Mouse (Mus musculus): Measurements from ENCODE around the gene Dcp1a.
"Not testable (repeated sequence)": the region's sequence is repeated elsewhere in the genome, so short reads cannot be mapped to it uniquely, and the experiment has no call there.

The Dcp1a gene

DNA sequence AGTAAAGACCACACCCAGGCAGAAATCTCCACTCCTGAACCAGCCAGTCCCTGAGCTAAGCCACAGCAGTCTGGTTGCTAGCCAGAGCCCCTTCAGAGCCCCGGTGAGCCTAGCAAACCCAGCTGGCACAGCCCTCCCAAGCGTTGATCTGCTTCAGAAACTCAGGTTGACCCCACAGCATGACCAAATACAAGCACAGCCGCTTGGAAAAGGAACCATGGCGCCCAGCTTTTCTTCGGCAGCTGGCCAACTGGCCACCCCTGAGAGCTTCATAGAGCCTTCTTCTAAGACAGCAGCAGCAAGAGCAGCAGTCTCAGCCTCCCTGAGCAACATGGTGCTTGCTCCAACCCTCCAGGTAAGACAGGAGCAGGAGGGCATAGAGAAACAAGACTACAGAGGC, 40.0 kb downstream of the Dcp1a start:
- DNase-seq (ENCODE audit: low spot score in 2 of 2) = no peak

DNA sequence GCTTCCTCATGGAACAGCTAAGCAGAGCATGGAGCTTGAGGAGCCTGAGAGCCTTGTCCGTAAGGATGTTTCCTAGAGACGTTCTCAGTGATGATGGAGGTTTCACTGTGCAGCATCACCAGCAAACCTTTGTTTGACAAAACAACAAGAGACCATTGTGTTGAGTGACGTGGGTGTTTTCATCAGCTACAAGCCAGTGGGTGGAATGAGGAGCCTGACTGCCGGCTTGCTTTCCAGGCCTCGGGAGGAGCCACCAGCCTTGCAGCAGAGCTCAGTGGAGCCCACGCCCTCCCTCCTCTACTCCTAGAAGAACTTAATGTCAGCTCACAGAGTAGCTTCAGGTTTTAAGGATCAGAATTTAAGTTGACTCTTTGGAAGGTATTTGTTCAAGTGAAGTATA, 44.0 kb downstream of the Dcp1a start:
- no peak for DNase-seq (ENCODE audit: low spot score in 2 of 2)

DNA sequence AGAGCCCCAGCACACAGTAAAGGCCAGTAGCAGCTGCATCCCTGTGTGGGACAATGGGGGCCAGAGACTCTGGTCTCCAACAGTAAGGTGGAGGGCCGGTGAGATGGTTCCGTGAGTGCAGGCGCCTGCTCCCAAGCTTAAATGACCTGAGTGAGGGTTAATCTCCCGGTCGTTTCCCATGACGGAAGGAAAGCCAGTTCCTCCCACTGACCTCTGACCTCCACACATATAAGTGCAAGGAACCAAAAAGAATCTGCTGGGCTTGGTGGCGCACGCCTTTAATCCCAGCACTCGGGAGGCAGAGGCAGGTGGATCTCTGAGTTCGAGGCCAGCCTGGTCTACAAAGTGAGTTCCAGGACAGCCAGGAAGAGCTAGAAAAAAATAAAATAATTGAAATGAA, 49.1 kb downstream of the Dcp1a start:
- no peak for DNase-seq (ENCODE audit: low spot score in 2 of 2)

DNA sequence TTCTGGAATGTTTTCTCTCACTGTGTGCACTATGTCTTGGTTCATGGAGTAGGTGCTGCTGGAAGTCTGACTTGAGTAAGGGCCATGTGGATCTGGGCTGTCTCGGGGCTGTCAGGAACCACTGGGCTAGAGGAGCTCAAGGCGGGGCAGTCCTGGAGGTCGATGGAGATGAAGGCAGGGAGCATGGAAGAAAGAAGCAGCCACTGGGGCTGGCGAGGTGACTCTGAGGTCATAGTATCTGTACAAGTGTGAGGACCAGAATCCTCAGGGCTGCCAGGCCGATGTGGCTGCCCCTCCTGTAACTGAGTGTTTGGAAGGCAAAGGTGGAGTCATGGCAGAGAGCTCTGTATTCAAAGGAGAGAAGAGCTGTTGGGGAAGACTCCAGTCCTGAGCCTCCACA, 49.6 kb downstream of the Dcp1a start:
- DNase-seq (ENCODE audit: low spot score in 2 of 2) = no peak

DNA sequence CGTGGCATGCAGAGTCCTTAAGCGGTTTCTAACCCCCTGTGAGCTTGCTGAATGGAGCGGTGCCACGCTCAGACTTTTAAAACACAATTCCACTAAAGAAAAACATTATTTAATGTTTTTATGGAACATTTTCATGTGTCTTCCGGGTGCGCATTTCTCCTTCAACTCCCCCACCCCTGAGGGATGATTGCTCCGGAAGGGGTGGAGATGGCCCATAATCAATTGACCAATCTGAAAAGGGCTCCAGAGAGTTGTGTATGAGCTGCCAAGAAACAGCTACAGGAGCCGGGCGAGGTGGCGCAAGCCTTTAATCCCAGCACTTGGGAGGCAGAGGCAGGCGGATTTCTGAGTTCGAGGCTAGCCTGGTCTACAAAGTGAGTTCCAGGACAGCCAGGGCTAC, 50.1 kb downstream of the Dcp1a start:
- DNase-seq (ENCODE audit: low spot score in 2 of 2) = no peak

DNA sequence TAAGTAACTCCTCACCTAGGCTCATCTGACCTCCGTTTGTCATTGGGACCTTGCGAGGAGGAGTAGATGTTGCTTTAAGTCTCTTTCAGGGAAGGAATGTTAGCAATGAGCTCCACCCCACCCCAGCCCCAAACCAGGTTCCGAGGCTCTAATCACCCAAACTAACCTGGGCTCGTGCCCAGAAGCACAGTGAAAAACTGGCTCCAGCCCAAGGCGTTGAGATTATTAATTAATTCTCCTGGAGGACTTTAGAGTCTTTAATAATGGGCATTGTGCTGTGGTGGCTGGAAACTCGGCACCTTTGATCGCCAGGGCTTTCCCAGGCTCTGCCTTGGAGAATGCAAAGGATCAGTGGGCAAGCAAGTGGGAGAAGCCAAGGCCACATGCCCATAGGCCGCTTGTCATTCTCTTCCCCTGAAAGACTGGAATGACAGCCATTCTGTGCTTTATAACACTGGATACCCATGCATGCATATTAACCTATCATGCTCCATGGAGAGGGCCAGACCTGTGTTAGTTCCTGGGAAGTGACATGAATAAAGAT, 51.5 kb downstream of the Dcp1a start:
- DNase-seq (ENCODE audit: low spot score in 2 of 2) = no peak

DNA sequence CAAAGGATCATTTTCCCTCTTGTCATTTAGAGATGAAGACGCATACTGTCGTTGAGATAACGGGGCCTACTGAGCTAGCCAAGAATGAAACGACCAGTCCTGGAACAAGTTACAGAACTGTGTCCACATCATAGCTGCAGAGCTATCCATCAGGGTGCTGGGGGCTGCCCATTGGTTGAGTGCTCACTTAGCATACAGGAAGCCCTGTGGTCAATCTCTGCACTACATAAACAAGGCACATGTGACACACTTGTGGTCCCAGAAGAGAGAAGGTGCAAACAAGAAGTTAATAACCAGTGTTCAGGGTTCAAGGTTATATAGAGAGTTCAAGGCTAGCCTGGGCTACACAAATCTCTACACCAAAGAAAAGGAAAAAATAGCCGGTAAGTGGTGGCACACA, 52.1 kb downstream of the Dcp1a start:
- no peak for DNase-seq (ENCODE audit: low spot score in 2 of 2)

DNA sequence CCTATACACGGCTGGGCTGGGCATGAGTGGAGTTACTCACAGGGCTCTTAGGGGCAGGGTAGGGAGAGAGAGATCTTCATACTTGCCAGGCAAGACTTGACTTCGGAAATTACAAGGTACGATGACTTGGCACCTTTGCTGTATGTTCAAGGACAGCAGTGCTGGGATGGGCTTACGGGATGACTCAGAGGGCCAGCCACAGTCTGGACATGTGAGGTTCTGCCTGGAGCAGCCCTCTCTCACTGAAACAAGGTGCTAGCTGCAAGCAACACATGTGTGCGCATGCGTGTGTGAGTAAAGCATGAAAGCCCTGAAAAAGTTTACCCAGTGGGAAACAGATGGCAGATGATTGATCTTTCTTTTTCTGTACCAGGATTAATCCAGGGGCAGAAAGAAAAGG, 52.6 kb downstream of the Dcp1a start:
- DNase-seq (ENCODE audit: low spot score in 2 of 2) = no peak

DNA sequence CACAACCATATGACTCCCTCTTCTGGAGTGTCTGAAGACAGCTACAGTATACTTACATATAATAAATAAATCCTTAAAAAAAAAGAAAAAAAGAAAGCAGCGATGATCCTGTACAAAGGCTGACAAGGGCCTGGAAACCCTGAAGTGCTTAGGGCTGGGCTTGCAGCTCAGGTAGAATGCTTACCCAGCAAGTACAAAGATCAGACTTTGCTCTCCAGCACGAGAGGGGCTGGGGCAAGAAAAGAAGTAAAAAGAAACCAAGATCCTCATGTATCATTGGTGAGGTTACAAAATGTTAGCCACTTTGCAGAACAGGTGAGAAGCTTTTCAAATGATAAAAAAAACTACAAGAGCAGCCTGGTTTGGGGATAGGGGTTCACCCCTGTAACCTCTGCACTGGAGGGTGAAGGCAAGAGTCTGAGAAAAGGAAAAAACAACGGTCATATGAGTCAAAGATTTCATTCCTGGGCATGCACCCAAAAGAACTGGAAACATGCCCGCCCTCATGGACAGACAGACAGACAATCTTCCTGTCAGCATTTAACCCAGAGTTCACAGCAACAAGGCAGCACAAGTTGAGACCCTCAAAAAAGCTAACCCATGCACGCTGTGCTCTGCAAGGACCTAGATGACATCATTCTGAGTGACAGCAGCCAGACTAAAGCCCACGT, 54.6 kb downstream of the Dcp1a start:
- no peak for DNase-seq (ENCODE audit: low spot score in 2 of 2)

DNA sequence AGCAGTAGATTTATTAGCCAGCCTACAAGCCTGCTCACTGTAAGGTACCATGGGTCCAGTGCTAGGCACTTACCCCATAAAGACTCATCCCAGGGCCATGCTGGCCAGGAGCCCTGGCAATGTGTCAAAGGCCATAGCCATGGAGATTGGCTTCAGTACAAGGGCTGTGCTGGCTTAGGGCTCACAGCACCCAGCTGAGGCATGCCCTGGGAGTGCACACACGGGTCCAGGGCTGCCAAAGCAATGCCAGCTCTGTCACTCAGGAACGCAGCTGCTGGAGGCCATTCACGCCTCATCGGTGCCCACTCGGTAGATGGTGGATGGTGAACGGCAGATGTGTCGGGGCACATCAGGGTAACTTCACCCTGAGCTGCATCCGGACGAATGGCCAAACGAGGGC, 62.2 kb downstream of the Dcp1a start:
- DNase-seq (ENCODE audit: low spot score in 2 of 2) = no peak

DNA sequence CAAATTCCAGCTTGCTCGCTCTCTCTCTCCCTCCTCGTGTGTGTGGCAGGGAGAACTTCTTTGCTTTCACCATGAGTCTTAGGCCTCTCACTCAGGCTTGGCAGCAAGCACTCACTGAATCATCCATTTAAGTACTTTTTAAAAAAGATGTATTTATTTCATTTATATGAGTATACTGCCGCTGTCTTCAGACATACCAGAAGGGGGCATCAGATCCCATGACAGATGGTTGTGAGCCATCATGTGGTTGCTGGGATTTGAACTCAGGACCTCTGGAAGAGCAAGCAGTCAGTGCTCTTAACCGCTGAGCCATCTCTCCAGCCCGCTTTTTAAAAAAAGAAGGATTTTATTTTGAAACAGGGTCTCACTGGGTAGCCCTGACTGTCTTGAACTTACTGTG, 64.0 kb downstream of the Dcp1a start:
- not testable (repeated sequence) for DNase-seq (ENCODE audit: low spot score in 2 of 2)

DNA sequence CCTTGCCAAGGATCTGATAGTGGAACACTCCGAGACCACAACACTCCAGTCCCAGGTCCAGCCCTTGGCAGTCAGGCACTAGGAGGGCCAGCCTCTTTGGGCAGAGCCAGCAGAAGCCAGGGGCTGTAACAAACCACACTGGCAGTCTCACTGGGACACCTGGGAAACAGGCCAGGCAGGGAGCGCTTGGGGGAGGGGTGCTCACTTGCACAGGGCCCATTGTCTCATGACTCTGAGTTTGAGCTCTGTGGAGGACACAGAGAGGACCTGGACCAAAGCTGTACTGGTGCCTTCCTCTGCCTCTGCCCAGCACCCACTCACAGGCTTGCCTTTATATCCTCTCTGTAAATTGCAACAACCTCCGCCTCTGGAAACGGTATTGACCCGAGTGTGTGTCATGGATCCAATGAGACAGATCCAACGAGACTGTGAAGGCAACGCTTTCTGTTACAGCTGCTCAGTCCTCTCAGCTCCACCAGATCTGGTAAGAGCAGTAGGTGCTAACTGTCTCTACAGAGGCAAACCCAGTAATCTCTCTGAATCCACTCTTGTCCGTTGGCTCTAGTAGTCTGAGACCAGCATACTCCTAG, 68.9 kb downstream of the Dcp1a start, which contains the start of gene Tkt:
Tkt (plus strand) TSS at position 229 of the 590 bp plus-strand sequence.
- DNase-seq (ENCODE audit: low spot score in 2 of 2) = peak; percentile 35 to 72

DNA sequence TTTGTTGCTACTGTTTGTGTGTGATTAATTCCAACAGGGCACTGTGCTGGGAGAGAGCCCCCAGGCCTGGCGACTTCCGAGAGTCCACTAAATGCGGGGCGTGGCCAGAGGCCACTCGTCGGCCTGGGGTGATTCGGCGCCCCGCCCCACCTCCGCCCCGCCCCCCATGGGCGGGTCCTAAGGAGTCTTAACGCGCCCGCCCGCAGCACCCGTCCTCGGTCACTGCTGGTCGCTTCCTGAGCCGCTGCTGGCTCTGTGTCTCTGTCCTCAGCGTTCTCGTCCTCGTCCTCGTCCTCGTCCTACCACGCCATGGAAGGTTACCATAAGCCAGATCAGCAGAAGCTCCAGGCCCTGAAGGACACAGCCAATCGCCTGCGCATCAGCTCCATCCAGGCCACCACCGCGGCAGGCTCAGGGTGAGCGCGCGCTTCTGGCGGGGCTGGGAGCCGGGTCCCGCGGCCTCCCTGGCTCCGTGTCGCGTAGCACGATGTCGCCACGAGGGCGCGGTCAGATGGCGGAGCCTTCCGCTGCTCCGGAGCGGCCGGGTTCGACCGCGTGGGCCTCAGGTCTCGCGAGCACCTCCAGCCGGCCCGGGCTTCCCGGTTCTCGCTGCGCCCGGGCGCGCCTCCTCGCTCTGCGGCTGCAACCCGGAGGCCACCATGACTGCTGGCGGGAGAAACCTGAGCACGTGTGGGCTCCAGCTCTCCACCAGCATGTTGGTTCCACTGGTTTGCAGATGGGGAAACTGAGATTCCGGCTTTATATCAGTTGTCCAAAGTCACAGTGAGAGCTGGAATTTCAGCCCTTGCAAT, 69.8 kb downstream of the Dcp1a start:
- DNase-seq (ENCODE audit: low spot score in 2 of 2) = peak; percentile 98 to 99

DNA sequence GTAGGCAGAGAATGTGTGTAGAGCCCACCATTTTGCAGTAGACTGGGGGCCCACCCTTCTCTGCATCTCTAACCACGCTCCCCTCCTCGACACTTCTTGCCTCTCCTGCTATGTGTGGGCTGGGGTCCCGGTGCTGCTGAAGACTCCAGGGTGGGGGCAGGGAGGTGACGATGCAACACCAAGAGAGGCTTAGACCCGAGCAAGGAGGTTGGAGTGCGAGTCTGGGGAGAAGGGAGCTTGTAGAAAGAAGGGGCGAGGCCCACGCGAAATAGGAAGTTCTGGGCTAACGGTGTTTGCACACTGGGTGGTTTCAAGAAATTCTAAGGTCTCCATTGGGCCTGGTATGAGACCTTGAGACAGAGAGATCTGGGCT, 70.4 kb downstream of the Dcp1a start:
- peak; percentile 50 to 77 for DNase-seq (ENCODE audit: low spot score in 2 of 2)

DNA sequence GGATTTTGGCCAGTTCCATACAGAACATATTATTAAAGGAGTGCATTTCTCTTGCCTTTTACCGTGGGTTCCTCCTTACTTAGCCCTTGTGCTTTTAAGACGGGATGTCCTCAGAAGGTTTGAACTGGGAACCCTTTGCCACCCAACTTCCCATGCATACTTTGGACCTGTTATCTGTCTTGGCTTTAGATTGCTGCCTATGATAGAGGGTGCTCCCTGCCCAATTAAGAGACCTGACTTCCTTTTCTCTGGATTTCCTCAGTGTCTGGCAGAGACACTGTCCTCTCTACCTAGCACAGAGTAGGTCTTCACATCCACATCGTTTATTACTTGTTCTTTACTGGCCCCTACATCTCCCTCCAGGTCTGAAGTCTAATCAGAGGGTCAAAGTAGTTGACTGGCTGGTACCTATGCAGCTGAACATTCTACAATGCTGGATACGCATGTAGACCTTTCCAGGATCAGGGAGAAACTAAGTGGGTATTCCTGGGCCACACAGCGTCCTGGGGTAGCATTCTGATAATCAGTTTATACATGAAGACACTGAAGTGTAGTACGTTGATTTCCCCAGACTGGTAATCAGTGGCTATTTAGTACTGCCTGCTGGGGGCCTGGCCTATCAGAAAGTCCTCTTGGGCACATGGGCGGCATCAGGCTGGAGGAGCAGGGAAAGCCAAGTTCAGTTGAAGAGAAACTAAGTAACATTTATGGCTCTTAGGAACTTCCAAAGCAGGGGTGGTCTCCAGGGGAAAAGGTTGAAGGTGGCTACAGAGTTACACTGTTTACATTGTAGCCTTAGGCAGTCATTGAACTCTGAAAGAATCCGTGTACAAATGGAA, 71.1 kb downstream of the Dcp1a start:
- no peak for DNase-seq (ENCODE audit: low spot score in 2 of 2)

DNA sequence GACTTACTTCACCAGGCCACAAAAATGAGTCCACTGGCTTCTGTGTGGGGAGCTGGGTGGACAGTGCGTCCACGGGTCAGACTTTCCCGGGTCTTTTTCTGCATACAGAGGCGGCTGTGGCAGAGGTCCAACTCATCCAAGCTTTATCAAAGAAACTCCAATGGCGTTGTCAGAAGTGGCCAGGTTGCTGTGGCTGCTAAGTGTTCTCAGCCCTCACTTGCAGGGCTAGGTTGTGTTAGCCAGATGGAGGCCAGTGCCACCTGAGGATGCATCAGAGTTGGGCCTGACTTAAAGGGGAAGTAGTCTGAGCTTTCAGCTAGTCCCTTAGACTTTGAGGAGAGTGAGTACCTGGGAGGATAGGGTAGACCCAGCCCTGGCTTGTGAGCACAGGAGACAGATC, 72.2 kb downstream of the Dcp1a start:
- DNase-seq (ENCODE audit: low spot score in 2 of 2) = peak in 1 of 2 experiments; percentile 70

DNA sequence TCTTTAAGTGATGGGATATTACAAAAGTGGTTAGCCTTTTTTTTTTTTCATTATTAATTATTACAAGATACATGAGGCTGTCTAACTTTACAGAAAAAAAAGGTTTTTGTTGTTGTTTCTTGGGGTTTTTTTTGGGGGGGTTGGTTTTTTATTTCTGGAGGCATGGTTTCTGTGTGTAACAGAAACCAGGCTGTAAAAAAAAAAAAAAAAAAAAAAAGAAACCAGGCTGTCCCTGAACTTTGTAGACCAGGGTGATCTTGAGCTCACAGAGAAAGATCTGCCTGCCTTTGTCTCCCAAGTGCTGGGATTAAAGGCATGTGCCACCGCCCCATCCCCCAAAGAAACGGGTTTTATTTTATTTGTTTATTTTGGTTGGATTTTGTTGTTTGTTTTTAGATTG, 72.6 kb downstream of the Dcp1a start:
- DNase-seq (ENCODE audit: low spot score in 2 of 2) = no peak

DNA sequence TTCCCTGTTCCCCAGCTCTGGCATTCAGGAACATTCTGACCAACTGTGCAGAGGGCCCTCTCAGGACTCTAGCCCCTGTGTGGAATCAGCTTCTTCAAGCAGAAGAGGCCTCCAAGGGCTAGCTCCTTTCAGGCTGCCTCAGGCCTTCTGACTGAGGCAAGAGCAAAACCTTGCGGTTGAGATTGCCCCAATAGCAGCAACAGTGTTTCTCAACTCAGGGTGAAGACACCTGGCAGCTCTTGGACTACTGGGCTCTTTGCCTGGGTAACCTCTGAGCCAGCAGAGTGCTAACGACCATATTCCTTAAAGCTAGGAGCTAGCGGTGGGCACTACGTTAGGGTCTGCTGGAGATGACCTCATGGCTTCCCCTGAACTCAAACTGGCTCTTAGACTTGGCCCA, 73.8 kb downstream of the Dcp1a start:
- DNase-seq (ENCODE audit: low spot score in 2 of 2) = peak in 1 of 2 experiments; percentile 70

DNA sequence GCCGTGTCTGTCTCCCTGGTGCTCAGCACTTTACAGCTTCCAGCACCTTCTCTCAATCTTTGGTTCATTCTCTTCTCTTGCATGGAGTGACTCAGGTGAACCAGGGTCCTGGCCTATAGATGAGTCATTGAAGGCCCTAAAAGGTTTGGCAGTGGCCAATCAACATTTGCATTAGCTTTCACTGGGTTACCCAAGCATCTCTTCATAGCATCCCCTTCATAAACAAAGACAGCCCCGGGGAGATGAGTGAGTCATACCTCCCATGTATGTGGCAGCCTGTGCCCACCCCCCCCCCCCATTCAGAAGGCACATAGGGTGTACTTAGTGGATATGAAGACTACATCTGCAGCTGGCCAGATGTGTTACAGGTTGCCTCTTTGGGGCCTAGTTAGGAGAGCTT, 77.3 kb downstream of the Dcp1a start:
- DNase-seq (ENCODE audit: low spot score in 2 of 2) = no peak

DNA sequence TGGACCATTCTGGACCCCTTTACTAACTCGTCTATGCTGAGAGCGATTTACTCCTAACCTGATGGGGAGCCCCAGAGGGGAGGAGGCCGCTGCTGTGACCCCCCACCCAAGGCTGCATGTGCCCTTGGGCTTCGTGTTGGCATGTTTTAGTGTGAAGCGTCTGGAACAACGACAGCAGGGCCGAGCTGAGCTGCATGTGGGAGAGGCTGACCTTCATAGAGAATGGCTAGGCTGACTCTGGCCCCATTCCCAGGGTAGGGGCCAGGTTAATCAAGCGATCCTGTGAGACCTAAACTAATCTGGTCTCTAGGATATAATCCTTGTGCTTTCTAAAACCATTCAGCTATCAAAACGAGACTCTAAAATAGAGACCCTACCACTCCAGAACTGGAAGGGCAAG, 78.4 kb downstream of the Dcp1a start:
- DNase-seq (ENCODE audit: low spot score in 2 of 2) = peak in 1 of 2 experiments; percentile 57

DNA sequence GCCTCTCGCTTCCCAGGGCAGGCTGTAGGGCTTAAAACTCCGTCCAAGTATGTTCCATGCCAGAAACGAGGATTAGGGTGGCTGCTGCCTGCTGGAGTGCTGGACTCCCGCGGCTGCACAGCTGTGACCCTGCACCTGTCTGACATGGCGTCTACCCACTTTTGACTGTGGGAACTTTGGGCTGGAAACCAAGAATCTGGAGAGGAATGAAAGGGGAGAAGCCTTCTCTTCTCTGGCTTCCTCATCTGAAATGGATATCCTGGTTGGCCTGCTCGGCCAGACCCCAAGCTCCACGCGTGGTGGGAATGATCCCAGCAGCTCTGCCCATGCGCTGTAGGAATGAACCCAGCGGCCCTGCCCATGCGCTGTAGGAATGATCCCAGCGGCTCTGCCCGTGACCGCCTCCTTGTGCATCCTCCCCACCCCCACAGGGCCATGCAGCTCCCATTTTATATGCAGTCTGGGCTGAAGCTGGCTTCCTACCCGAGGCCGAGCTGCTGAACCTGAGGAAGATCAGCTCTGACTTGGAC, 80.1 kb downstream of the Dcp1a start:
- peak in 1 of 2 experiments; percentile 62 for DNase-seq (ENCODE audit: low spot score in 2 of 2)

All from spleen, postnatal 4 days (tissue).